Mouse (Mus musculus) liver (tissue): ENCODE results near the gene Cxcl12.

Experiments used
- DNase-seq: peaks from one replicate; pipeline ENCODE4 v3.0.0-alpha.2; 2020; ENCODE audit warnings: mixed read lengths

Cxcl12 gene

DNA sequence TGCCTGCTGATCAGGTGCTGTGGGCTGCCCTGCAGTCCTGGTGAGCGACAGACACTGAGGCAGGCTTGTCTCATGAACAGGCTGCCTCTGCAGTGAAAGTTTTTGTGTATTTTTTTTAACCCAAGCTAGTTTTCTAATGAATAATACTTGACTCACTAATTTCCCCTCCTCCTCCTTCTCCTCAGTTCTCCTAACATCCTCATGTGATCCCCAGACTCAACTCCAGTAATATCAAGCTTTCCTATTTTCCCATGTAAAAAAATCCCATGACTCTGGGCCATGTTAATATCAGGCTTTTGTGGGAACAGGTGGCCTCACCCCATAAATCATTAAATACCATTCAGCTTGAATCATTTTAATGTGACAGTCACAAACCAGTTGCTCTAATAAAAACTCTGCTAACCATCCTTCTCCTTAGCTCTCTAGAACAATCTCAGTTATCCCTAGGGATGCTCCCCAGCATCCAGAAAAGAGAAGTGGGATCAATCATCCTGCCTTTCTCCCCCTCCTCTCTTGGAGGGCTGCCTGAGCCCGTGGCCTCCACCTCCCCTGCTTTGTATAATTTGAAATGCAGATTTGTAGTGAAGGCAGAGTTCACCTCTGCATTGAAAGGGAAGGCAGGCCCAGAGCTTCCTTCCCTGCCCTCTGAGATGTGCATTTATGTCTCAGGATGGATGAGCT, 6.9 kb downstream of the Cxcl12 start:
- no peak for DNase-seq

DNA sequence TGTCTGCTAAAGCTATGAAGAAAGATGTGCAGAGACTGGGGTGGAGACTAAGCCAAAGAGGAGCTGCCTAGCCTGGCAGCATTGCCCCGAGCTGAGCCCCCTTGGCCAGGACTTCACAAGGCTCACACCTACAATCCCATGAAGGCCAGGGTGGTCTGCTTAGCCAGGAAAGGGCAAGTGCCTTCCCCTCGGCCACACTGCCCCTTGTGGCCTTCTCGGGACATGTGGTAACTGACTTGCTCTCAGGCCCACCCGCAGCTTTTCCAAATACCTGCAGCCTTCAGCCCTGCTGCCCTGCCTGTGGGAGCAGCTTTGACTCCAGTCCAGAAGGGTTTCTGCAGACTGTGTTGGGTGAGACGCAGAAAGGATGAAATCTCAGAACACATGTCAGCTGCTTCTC, 8.1 kb downstream of the Cxcl12 start:
- DNase-seq = no peak

DNA sequence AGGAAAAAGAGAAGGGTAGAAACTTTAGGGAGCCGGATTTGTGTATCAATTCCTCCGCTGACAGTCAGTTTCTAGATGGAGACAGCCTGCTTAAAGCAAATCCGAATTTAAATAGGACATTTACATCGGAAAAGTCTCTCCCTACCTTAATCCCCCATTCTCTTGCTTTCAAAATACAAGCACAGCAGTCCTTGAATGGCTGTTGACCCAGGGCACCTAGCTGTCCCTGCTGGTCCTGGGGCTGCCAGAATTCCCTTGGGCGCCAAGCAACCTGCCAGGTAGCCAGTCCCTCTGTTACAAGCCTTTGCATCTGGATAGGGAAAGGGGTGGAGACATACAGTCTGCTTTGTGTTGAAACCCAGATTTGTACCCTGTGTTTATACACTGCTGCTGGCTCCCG, 12.0 kb downstream of the Cxcl12 start:
- DNase-seq = no peak

DNA sequence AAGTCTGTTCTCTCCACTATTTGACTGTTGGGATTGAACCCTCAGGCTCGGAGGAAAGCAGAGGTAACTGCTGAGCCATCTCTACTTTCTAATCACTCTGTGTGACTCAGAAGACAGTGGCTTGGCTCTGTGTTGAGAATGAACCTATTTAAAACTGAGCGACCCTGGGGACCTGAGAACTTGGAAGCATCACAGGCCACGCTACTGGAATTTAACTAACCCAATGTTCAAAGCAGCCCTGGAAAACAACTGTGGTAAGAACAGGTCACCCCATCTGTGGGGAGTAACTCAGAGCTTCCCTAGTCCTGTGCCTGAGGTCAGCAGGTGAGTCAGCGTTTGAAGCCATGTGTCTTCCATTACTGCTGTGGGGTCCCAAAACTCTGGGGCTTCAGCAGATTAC, 17.0 kb downstream of the Cxcl12 start:
- no peak for DNase-seq

DNA sequence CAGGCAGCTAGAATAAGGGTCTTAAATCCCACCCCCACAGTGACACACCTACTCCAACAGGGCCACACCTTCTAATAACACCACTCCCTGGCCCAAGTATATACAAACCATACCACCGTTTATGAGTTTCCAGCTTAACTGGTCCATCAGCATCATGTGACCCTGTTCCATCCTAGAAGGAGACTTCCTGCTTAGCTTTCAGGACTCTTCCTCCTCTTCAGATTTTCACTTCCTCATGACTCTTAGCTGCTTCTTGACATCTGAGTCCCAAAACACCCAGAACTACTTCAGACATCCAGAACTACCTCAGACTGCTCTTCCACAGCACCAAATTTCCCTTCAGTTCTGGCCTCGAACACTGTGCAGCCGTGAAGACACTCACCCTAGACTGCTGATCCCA, 22.1 kb downstream of the Cxcl12 start:
- no peak for DNase-seq

DNA sequence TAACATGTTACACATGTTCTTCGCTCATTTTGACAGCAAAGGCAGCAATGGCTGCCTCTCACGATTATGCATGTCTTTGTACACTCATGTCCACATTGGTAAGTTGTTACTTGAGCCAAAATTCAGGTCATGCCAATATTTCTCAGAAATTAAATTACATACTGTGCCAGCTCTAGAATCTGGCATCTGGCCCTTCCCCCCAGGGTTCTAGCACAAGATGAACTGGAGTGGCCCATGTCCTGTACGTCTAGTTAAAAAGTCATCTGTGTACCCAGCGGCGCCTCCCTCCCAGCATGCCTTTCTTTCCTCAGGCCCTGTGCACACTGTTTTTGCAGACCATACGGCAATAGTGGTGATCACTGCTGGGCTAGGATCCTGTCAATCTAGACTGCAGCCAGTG, 23.4 kb downstream of the Cxcl12 start:
- no peak for DNase-seq

DNA sequence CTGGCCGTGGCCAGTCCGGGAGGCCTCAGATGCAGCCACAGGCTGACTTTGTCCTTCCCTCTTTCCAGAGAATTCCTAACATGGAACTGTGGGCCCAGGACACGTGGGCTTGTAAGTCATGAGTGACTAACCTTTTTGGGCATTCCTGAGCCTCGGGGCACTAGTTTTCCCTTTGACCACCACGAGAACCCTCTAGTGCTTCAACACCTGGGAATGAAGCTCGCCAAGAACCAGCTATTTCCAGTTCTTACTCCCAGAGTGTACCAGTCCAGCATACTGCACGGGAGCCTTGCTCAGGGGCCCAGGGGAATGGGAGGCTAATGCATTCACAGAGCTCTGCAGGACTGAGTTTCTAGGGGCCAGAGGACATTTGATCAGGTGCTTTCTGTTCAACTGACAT, 24.3 kb downstream of the Cxcl12 start:
- no peak for DNase-seq

DNA sequence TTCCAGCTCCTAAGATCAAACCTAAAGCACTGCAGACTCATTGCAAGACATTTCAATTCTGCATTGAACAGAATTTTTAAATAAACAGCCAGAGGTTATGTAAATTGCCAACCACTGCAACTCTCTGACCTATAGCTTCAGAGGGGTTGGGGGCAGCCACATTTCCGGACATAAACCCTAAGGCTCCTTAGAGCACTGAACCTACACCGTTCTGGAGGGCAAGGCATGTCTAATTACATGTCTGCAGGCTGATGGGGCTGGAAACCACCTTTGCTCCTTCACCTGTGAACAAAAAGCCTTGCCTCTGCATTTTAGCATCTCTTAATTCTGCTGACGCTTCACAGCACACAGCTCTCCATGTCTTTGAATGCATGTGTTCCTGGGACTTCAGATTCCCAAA, 26.9 kb downstream of the Cxcl12 start:
- DNase-seq = no peak

DNA sequence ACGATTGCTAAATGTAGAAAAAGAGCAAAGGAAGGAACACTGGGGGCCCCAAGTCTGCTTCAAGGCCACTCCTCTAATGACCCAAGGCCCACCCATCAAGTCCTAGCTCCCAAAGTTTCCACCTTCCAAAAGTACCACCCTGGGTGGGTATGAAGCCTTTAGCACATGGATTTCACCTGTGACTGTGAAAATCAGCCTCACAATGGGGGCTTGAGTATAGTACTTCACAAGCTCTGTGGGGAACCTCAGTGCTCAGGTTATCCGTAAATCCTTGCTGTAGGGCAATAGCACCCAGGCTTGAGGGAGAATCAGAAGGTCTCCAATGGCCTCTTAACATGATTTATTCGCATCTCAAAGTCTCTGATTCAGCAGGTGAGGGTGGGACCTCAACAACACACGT, 30.5 kb downstream of the Cxcl12 start:
- no peak for DNase-seq

DNA sequence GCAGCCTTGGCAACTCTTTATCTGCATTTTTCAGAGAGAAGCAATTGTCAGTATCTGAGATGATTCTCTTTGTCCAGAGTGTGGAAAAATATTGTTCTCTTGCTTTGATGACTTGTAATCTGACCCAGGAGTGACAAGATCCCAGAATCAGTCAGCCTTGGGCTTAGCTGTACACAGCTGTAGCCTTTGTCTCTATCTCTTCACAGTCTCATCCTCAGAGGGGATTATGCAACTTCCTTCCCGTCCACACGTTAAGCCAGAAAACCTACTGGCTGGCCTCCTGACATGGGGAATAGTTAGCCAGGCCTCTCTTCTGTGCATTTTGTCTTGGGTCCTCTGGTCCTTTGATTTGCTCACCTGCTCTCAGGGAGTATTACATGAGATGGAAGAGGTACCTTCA, 31.4 kb downstream of the Cxcl12 start:
- DNase-seq = no peak

DNA sequence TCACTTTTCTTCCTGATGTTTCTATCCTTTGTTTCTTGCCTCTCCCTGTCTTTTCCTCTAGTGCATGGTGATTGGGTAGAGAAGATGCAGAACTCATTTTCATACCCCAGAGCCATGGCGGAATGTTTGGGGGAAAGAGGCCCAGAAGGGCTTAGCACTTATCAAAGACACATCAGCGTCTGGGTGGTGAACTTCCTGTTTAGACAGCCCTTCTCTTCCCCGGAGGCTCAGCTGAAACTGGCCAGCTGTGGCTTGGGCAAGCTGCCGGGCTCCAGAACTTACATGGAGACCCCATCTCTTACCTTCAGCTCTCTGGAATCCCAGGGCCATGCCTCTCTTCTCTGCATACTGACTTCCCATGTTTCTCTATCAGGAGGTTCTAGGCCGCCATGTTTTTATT, 32.6 kb downstream of the Cxcl12 start:
- DNase-seq = no peak

DNA sequence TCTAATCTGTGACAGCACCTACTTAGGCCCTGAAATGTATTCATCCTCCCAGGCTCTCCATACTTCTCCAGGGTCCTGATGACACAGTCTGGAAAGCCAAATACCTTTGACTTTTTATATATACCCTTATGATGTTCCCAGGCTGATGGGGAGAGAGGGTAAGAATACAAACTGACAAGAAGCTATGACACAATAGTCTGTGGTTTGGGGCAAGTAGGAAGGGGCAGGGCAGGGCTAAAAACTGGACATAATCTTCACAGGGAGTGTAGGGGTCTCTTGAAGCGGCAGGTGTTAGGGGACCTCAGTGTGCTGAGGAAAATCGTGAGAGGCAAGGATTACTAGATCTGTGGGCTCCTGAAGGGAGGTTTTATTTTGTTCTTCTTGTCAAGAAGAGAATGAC, 33.1 kb downstream of the Cxcl12 start:
- no peak for DNase-seq

DNA sequence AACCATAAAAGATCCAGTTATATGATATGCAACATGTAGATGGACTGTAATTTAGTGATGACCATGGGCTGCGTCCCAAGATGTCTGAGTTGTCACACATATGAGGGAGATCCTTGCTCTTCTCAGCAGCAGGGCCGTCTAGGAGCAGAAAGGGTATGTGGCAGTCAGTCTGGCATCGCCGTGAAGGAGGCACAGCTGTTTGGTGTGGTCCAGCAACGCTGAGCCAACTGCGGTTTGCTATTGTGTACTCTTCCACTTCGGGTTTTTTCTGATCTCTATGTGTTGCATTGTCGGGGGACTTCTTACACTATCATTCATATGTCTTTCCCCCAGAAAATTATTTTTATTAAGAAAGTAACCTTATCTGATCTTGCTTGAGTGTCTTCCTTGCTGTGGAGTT, 33.5 kb downstream of the Cxcl12 start:
- DNase-seq = no peak

DNA sequence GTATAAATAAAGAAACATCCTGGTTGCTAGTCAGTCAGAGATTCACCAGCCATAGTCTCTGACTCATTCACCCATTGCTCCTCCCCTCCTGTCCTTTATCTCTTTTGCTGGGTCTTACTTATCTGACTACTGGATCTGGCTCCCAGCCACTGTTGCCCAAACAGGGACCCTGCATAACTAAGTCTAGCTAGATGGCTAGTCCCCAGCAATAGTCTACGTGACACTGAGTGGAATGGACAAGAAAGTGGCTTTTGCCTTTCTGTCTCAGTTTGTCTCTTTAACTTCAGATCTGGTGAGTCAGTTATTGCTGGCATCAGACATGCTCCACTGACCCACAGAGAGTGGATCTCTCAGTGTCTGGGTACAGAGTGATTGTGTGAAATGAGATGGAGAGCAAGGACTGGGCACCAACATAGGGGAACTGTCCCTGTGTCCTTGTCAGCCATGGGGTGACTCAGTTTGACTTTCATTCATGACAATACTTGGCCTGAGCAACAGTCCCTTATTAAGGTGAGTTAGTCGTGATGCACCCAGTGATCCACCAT, 34.6 kb downstream of the Cxcl12 start:
- no peak for DNase-seq

DNA sequence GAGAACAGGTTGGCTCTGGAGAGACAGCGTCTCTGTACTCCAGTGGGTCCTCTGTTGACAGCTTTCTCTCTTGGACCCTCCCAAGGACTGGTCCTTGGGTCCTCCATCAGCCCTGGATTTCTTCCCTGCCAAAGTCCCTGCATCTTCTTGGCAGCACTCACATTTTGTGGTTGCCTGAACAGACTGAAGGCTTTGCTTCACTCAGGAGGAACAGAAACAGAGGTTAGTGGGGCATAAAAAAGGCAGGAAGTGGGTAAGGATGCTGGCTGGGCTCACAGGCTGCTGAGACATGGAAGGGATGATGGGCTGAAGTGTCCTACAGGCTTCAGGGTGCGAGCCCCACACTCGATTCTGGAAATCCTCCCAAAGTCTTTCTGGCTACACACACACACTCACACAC, 35.8 kb downstream of the Cxcl12 start:
- DNase-seq = no peak

DNA sequence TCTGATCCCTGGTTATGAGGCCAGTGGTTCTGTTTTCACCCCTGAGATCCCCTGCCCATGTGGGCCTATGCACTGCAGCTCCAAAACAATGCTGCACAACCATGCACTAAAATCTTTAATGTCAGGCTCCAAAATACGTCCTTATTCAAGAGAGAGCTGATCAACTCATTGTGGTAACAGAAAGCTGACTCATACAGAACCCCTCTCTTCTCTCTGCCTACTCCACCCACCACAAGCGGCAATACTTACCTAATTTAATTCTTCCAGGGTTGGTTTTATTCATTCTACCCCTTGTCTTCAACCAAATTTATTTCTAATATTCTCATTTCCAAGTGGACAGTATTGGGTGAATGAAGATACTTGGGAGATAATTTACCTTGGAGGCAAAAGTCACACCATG, 38.5 kb downstream of the Cxcl12 start:
- DNase-seq = no peak

DNA sequence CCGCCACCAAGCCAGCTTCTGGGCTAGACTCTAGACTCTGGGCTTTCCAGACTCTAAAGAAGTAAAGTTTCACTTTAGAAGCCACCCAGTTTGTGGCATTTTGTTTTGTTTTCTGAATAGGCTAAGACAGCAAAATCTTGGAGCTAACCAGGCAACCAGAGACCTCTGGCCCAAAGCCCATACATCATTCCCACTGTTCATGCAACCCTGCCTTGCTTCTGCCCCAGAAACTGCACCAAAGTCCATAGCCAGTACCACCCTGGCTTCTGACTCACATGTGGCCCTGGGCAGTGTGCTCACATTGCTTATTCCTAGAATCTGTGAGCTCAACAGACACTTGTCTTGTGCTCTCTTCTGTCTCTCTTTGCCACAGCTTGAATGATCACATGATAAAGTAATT, 39.0 kb downstream of the Cxcl12 start:
- DNase-seq = no peak

DNA sequence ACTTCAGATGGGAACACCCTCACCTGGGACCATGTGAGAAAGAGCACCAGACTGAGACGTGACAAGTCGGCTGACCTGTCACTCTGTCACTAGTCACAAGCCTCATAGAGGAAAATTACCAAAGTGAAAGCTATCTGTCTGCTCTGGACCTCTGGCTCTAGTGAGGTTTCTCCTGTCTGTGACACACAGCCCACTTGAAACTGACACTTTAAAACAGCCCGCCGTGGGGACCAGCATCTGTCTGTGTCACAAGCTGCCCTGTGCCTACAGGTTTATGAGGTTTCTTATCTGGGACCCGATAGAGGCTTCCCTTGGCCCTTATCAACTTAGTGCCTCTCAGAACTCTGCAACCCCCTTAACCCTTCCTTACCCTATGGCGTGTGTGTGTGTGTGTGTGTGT, 41.8 kb downstream of the Cxcl12 start:
- DNase-seq = no peak

DNA sequence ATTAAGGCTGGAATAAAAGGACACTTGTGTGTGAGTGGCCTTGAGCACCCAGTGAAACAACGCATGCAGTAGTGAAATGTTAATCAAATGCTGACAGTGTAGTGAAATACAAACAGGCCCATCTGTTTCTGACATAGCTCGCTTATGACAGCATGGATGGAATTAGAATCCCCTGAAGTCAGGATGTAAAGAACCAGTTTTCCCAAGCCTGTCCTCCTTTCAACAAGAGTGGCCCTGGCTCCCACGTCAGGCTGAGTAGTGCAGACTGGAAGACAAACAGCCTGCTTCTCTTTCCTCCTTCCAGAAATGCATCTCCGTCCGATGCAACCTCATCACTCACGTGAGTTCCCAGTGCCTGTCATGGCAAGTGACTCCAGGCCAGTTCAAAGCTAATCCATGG, 42.2 kb downstream of the Cxcl12 start:
- DNase-seq = no peak

DNA sequence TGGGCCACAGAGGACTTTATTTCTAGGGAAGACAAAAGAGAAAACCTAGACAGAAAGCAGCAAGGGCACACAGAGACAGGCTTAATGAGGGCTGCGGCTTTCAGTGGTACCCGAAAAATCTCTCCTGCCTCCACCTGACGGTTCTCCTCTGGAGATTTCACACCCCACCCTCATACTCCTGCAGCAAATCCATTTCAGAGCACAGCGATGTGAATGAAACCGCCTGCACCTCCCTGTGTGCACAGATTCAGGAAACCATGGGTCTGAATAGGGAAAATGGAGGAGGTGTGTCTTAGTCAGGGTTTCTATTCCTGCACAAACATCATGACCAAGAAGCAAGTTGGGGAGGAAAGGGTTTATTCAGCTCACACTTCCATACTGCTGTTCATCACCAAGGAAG, 46.2 kb downstream of the Cxcl12 start:
- DNase-seq = no peak

DNA sequence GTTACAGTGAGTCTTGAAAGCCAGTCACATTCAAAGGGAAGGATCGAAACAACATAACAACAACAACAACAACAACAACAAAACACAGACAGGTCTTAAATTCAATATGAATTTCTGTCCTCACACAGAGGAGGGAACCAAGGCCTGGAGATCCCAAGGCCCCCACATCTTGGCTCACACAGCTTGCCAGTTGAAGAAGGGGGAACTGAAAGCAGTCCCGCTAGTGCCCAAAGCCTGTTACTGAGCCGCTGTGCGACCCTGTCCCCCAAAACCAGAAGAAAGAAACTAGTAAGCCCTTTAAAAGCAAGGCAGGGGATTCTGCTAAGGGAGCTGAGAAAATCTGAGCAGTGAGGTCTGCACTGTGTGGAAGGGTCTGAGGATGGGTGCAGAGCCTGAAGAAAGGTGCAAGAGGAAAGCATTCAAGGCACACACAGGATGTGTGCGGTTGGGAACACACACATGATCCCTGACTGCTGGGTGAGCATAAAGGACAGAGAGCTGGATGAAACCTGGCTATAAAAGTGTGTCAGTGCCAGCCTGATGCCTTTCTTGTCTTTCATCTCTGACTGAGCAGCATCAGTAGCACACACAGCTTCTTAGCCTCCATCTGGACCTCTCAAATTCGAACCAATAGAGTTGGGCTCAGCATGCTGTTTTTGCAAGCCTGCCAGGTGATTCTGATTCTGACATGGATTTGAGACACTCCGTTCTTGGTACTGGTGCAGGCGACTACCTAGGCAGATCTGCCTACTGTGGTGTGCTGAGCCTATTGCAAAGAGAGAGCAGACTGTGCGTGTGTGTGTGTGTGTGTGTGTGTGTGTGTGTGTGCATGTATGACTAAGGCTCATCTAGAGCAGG, 50.3 kb downstream of the Cxcl12 start:
- no peak for DNase-seq

DNA sequence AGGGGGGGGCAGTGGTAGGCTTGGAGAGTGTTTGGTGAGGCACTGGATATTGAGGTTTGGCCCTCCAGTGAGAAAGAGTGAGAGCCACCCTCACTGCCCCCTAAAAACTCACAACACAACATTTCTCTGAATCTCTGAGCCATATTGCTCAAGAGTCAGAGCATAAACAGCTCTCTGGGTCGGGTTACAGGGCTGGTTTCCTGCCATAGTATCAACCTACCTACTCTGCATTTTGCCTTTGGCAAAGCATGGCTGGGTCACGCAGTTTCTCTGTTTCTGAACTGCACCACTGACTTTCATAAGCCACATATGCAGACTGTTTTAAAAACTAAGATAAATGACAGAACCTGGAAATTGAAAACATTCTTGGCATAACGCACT, 51.0 kb downstream of the Cxcl12 start:
- DNase-seq = no peak

DNA sequence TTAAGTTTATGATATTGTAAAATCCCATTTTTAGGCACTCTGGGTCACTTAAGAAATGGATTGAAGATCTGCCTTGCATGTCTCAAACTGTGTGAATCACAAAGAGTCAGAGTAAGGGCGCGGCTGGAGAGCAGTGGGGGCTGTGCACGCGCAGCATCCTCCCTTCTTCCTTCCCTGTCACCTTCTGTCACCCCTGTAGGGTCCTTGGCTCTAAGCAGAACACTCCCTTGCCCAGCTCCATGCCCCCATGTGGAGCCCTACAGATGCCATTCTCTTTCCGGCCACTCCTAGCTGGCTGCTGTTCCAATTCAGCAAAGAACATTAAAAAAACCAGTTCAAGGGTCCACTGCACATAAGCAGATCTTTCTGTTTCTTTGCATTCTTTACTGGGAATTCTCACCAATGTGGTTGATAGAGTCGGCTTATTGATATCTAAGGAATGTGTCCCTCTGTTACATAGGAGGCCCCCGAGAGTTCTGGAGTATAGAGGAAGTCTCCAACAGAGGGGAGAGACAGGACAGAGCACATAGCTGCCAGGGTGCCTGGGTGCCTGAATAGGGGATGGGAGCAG, 51.7 kb downstream of the Cxcl12 start:
- DNase-seq = no peak

DNA sequence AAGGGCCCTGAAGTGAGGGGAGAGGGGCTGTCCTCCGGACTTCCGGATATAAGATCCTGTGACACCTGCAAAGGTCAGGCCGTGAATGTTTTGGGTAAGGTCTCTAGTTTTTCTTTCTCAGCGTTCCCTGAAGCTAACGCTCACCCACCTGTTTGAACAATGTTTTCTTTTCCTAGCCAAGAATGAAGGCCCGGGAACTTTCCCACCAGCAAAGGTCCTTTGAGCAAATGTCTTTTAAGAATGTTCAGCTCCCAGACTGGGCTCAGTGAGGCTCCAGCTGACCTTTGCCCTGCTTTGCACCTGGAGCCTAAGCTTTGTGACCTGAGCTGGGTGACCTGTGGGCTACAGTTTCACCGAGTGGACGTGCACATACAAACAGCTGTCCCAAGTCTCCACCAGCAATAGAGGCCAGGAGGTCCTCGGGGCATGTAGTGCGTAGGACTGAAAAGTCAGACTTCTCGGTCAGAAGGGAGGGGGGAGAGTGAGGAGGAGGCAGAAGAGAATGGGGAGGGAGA, 52.6 kb downstream of the Cxcl12 start:
- DNase-seq = no peak
